Mouse (Mus musculus): ENCODE measurements at regions not wholly inside any gene's neighbourhood (a gene's known extent, or its start where the extent isn't known, plus 50 kb on each side); places are given as distances from the start of the nearest gene placed in this dataset.

DNA sequence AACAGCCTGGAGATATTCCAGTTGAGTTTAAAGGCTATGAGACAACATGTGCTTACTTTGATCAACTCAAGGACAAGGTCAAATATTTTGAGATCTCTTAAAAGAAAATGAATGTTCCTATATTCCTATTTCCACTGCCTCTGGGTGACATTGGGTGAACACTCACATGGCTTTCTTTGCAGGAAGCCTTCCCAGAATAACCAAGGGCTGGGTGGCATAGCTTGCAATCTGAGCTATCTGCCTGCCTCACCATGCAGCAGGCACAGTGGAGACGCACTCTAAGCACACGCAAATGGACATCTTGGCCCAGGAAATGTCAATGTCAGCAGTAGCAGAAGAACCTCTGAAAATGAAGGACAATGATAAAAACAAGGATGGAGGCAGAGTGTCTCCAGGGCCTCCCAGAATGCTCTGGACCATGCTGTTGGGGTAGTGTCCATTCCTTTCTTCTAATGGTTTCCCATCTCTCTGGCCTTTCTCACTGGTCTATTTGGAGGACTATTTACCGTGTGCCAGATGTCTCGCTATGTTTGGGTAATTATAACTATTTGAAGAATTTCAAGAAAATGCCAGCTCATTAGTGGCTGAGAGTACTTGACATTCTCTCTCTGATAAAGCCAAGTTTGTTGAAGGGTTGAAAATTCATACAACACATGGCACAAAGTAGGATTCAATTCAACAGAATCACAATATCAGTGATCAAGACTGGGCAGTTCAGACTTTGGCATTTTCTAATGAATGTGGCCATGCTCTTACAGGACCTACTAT is 276.3 kb upstream of the Rnf32 start:
- no peak for DNase-seq (ENCODE audit: extremely low read depth, insufficient read length, low spot score)

- DNase-seq (ENCODE audit: extremely low read depth, insufficient read length, low spot score) = no peak
Observed at GRCm38 (mm10) chr5:28904500-28904899, 291.3 kb upstream of the Rnf32 start.

DNA sequence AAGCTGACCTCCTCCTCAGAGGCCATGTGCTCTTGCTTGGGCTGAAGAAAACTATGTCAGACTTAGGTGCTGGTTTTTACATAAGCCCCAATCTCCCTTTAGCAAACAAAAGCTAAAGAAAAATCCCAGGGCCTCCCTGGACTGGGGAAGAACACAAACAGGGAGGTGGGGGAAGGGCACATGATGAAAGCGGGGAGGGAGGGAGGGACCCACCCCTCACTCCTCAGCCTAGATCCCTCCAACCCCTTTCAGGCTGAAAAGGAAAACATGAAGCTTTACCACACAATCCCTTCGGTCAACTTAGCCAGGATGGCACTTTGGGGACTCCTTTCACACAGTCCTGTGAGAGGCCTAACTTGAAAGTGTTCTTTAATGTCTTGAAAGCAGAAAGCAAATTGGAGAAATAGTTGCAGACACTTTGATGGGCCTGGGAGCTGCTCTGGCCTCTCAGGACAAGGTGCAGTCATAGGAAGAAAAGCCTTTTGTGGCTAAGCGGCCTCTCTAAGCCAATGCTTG is 291.9 kb upstream of the Rnf32 start:
- DNase-seq (ENCODE audit: extremely low read depth, insufficient read length, low spot score) = no peak

GRCm38 (mm10) chr5:28892703-28893249 is 303.0 kb upstream of the Rnf32 start:
- no peak for DNase-seq (ENCODE audit: extremely low read depth, insufficient read length, low spot score)

- DNase-seq (ENCODE audit: extremely low read depth, insufficient read length, low spot score) = no peak
Observed at GRCm38 (mm10) chr5:28891988-28892387, 303.8 kb upstream of the Rnf32 start.

DNA sequence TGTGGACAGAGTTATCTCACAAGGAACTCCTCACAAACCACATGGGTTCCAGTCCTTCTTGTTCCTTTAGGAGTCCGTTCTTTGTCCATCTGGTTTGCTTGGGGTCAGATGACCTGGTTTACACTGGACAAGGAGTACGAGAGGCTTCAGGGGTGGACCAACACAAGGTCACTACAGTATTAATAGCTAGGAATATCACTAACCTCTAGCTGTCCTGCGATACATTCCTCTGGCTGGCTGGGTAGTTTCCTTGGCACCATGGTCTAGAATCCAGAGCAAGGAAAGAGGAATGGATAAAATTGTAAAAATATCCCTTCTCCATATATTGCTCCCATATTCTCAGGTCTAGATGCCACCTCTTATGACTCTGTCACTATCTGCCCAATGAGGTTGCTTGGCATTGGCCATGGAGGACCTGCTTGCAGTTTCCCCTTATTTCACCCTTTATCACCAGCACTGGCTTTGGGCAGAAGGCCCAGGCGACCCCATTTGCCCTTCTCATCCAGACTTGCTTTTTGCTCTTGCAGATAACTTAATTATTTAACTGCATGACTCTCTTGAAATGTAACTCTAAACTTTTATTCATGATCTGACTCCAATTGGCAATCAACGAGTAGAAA is 310.9 kb upstream of the Rnf32 start:
- no peak for DNase-seq (ENCODE audit: extremely low read depth, insufficient read length, low spot score)

DNA sequence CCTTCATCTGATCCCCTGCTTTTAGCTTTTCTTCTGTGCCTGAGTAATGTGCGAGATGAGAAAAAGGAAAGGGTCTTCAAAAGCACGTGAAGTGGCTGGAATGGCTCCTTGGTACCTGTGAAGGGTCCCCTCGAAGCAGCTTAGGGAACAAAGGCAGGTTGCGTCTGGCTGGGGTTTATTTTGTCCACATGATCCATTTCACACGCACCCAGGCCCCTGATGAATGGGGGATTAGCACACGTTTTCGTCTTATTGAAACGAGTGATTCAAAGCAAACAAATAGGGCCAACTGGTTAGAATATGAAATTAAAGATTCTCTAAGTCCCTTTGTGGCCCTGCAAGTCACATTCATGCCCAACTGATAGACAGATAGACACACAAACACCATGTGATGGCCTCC is 319.6 kb upstream of the Rnf32 start:
- no peak for DNase-seq (ENCODE audit: extremely low read depth, insufficient read length, low spot score)

DNA sequence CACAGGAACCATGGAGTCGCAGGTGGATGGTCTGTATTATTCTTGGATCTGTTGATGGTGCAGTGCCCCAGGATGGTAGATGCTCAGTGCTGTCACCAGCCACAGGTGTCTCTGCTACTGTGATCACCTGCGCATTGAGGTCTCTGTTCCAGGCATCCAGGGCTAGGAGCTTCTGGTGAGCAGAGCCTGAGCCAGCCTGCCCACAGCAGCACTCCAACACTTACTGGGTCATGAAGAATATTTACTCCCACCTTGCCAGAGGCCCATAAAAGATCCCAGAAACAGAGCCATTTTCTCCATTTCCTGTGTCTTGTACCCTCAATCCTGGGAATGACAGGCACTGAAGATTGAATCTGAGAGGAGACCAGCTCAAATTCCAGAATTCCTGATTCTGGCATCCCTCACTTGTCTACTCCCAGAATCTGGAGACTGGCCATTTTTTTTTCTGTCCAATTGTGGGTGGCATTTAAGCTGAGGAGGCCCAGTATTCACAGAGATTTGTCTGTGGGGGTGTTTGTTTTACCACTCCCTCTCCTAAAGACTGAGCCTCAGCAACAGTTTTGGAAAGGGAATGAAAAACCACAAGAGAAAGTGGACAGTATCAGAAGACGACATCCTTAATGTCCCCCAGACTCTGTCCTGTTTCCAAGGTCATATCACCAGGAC is 322.1 kb upstream of the Rnf32 start:
- no peak for DNase-seq (ENCODE audit: extremely low read depth, insufficient read length, low spot score)

- no peak for DNase-seq (ENCODE audit: extremely low read depth, insufficient read length, low spot score)
Observed at GRCm38 (mm10) chr5:28859604-28860371, 336.0 kb upstream of the Rnf32 start.

GRCm38 (mm10) chr5:28838141-28838925 is 357.5 kb upstream of the Rnf32 start:
- DNase-seq (ENCODE audit: extremely low read depth, insufficient read length, low spot score) = no peak

DNA sequence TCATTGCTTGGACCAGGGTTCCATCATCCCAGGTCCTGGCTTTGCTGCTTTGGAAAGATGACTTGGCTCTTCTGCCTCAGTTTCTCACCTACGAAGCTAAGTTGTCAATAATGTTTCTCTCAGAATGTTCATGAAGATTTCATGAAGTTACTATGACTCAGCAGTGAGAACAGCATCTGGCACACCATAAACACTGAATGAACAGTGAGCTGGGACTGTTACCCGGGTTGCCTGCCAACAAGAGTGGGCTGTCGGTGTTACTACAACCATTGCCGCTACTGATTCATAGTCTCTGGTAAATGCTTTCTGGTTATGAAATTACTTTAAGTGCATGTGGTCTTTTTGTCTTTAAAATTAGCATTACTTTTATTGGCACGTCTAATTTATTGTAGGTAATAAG is 352.0 kb upstream of the Shh start:
- DNase-seq (ENCODE audit: extremely low read depth, insufficient read length, low spot score) = no peak

GRCm38 (mm10) chr5:28807950-28808349 is 340.9 kb upstream of the Shh start:
- DNase-seq (ENCODE audit: extremely low read depth, insufficient read length, low spot score) = no peak

DNA sequence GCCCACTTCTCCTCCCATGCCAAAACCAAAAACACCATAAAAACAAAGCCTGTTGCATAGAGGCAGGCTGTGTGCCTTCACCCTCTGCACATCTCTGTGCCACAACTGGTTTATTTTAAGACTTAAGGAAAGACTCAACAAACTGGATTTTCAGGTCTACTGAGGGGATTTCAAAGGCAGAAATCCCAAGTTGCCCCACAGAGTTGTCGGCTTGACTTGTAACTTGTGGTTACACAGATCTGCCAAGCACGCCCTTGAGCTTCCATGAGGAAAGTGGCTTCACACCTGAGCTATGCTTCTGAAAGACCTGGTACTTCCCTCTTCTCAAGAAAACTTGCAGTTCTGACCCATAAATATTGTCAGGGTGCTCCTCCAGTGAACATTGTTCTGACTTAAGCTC is 332.4 kb upstream of the Shh start:
- DNase-seq (ENCODE audit: extremely low read depth, insufficient read length, low spot score) = no peak

GRCm38 (mm10) chr5:28798361-28798760 is 331.3 kb upstream of the Shh start:
- no peak for DNase-seq (ENCODE audit: extremely low read depth, insufficient read length, low spot score)

GRCm38 (mm10) chr5:28795130-28795758 is 328.2 kb upstream of the Shh start:
- no peak for DNase-seq (ENCODE audit: extremely low read depth, insufficient read length, low spot score)

DNA sequence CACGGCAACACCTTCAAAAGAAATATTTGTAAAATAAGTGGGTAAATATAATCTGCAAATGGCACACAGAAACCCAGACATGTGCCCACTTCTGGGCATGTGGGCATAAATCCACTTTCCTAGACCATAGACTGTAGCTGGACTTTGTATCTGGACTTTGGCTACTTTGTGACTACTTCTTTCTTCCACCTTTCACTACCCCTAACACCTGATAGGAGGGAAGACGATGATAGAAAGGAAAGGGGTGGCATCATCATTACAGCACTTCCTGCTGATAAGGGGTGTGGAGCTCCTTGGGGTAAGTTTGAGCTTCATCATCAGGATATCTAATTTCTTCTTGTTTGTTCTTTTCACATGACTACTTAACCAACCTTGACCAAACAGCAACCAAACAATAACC is 326.7 kb upstream of the Shh start:
- no peak for DNase-seq (ENCODE audit: extremely low read depth, insufficient read length, low spot score)

- no peak for DNase-seq (ENCODE audit: extremely low read depth, insufficient read length, low spot score)
Observed at GRCm38 (mm10) chr5:28785347-28786060, 318.4 kb upstream of the Shh start.

GRCm38 (mm10) chr5:28784339-28784966 is 317.4 kb upstream of the Shh start:
- DNase-seq (ENCODE audit: extremely low read depth, insufficient read length, low spot score) = no peak
